Mouse (Mus musculus): Measurements from ENCODE around the gene March8. TPM values are rescaled to one million over a fixed set of nuclear protein-coding genes. Genes with fewer than 3 reads are reported as not detected.

Gene March8
- polyA plus RNA-seq, 1 experiment, result 169 TPM

DNA sequence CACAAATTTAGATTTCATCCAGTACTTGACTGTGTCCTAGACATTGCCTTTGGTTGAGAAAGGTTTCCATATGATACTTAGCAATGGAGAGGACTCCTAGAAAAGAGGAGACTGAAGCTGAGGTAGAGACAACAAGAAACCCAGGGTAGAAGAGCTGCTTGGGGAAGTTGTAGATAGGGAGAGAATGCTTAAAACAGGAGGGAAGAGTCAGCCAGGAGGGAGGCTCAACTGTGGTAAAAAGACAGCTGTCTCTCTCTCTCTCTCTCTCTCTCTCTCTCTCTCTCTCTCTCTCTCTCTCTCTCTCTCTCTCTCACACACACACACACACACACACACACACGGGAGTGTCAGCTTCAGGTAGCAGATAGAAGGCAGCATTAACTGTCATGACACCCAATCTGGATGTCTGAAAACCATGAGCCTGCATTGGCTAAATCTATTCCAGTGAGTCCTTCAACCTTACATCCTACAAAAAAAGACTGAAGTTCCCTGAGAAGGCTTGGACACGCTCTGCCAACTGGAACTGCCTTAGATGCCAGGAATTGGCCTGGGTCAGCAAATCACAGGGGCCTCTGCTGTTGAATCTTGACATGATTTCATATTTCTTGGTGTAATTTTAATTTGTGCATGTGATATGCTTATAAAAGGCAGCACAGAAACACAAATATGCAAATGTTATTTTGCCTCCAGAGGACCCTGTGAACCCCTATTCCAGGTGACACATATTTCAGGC is 57.3 kb downstream of the March8 start:
- TF ChIP-seq POLR2A (IDR thresholded peaks at IDR 0.05; ENCODE audit: borderline replicate concordance, extremely low read depth, insufficient read depth, insufficient read length, poor library complexity, severe bottlenecking) (no peak), CTCF (IDR thresholded peaks at IDR 0.05; ENCODE audit: borderline replicate concordance, extremely low read depth, insufficient read depth, insufficient read length) (no peak)
- no peak for DNase-seq (ENCODE audit: low read depth)

DNA sequence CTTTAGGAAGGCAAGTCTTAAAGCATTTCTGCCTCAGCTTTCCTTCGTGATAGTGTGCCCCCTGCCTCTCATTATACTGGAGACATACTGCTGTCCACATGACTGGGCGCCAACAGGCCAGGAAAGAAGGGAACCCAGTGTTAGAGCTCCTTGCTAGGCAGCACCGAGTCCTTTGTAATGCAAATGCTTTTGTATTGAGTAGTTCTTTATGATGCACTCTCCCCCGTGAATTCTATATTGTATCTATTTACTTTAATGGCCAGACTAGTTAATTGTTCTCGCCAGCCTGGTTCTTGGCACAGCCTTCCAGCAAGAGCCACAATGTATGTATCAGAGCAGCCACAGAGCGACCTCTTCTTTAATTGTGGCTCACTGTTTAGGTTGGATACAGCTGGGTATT is 59.8 kb downstream of the March8 start:
- no peak for TF ChIP-seq POLR2A (IDR thresholded peaks at IDR 0.05; ENCODE audit: borderline replicate concordance, extremely low read depth, insufficient read depth, insufficient read length, poor library complexity, severe bottlenecking)
- TF ChIP-seq CTCF (IDR thresholded peaks at IDR 0.05; ENCODE audit: borderline replicate concordance, extremely low read depth, insufficient read depth, insufficient read length), result no peak
- DNase-seq (ENCODE audit: low read depth), result peak; percentile 88

DNA sequence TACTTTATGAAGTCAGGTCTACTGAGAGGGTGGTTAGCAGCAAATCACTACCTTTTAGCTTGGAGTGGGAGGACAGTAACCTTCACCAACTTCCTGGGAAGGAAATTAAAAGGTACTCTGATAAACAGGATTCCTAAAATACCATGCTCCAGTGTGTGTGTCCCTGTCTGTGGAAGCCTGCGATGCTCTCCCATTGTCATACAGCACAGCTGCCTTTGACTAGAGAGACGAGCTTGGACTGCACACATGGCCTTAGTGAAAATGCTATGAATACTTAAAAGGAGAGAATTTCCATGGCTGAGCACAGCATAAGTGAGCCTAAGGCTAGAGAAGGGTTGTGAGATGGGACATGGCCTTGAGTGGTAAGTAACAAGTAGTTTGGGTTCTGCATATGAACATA is 60.3 kb downstream of the March8 start:
- TF ChIP-seq POLR2A (IDR thresholded peaks at IDR 0.05; ENCODE audit: borderline replicate concordance, extremely low read depth, insufficient read depth, insufficient read length, poor library complexity, severe bottlenecking), result no peak
- no peak for TF ChIP-seq CTCF (IDR thresholded peaks at IDR 0.05; ENCODE audit: borderline replicate concordance, extremely low read depth, insufficient read depth, insufficient read length)
- DNase-seq (ENCODE audit: low read depth), result peak; percentile 21

DNA sequence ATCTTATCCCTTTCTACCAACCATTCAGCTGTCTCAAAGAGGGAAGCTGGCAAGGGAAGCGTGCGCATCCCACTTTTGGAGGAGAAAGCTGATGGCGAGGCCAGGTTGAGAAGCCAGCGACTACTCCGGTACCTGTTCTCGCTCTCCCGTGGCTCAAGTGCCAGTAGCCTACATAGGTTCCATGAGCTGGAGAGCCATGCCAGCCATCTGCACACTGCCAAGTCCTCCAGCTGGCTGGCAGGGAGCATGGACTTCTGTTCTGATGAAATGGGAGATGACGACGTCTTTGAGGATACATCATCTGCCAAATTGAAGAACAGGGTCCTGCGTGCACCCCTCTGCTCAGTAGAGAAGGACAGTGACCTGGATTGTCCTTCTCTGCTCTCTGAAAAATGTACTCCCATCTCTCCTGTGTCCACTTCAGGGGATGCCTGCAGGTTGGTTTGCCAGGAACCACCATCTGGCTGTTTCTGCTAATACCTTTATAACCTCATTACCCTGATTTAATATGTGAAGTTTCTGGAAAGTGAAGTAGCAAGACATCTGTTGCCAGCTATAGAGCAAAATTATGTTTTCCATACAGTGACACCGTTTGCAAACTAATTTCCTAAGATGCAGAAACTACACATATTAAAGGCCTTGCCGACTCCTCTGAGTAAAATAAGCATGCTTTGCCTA is 64.1 kb downstream of the March8 start:
- TF ChIP-seq CTCF (IDR thresholded peaks at IDR 0.05; ENCODE audit: borderline replicate concordance, extremely low read depth, insufficient read depth, insufficient read length), result no peak
- TF ChIP-seq POLR2A (IDR thresholded peaks at IDR 0.05; ENCODE audit: borderline replicate concordance, extremely low read depth, insufficient read depth, insufficient read length, poor library complexity, severe bottlenecking), result no peak
- peak; percentile 34 for DNase-seq (ENCODE audit: low read depth)

DNA sequence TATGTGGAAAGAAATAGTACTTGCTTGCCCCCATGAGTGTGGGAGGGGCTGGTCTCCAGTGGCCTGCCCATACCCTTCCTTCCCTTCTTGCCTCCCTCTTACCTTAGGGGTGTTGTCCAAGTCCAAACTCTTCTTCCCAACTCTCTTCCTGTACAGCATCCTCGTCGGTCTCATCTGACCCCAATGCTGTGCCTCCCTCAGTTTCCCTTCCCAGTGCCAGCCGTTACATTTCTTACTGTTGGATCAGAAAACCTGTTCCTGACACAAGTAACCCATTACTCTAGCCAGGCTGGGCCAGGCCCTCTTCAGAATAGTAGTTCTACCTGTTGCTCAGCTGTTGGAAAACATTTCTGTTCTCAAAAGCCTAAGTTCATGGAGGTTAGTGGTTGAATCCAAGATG is 64.6 kb downstream of the March8 start:
- DNase-seq (ENCODE audit: low read depth), result no peak

DNA sequence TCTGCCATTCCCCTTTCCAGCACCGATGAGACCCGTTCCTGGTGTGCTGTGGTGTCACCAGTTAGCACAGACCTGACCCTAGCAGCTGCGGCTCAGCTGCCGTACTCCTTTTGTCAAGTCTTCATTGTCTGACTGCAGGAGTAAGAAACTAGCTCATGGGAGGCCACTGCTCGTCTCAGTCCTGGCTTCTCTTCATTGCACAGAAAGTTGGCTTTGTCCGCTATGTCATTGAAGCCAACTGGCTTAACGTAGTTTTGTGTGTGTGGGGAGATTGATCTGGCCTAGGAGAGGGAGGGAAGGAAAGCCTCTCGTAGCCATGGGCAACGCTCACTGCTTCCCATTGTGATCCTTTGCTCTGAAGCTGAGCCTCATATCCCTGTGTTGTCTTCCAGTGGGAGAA is 67.4 kb downstream of the March8 start:
- DNase-seq (ENCODE audit: low read depth), result peak; percentile 65
- TF ChIP-seq CTCF (IDR thresholded peaks at IDR 0.05; ENCODE audit: borderline replicate concordance, extremely low read depth, insufficient read depth, insufficient read length) (no peak), POLR2A (IDR thresholded peaks at IDR 0.05; ENCODE audit: borderline replicate concordance, extremely low read depth, insufficient read depth, insufficient read length, poor library complexity, severe bottlenecking) (no peak)

More for the DNA sequence above, 64.6 kb downstream of the March8 start:
- no peak for TF ChIP-seq POLR2A (IDR thresholded peaks at IDR 0.05; ENCODE audit: borderline replicate concordance, extremely low read depth, insufficient read depth, insufficient read length, poor library complexity, severe bottlenecking)
- no peak for TF ChIP-seq CTCF (IDR thresholded peaks at IDR 0.05; ENCODE audit: borderline replicate concordance, extremely low read depth, insufficient read depth, insufficient read length)

DNA sequence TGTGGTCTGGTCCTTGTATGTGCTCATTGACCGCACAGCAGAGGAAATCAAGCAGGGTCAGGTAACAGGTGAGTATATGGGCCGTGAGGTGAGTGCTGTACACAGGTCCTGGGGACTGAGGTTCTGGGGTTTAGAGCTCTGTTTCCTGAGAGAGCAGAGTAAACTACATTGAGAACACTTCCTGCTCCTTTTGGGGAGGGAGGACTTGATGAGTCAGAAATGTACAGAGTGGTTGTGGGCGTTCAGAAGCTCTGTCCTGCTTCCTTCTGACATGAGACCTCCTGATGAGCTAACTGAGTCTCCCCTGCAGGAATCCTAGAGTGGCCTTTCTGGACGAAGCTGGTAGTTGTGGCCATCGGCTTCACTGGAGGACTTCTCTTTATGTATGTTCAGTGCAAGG is 67.9 kb downstream of the March8 start:
- TF ChIP-seq CTCF (IDR thresholded peaks at IDR 0.05; ENCODE audit: borderline replicate concordance, extremely low read depth, insufficient read depth, insufficient read length) (no peak), POLR2A (IDR thresholded peaks at IDR 0.05; ENCODE audit: borderline replicate concordance, extremely low read depth, insufficient read depth, insufficient read length, poor library complexity, severe bottlenecking) (no peak)

DNA sequence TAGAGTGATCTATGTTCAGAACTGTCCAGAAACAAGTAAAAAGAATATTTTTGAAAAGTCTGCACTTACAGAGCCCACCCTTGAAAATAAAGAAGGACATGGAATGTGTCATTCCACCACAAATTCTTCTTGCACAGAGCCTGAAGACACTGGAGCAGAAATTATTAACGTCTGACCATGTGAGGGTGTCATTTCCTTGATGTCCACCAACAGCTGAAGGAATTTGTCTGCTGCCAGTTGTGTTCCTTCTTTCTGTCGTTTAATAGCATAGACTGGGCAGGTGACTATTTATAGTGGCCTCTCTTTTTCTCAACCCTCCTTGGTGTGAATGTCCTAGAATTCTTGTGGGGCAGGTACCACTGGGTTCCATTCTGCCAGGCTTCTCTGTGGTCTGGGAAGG is 68.3 kb downstream of the March8 start:
- TF ChIP-seq CTCF (IDR thresholded peaks at IDR 0.05; ENCODE audit: borderline replicate concordance, extremely low read depth, insufficient read depth, insufficient read length), result no peak
- no peak for TF ChIP-seq POLR2A (IDR thresholded peaks at IDR 0.05; ENCODE audit: borderline replicate concordance, extremely low read depth, insufficient read depth, insufficient read length, poor library complexity, severe bottlenecking)
- DNase-seq (ENCODE audit: low read depth), result no peak

More for the DNA sequence above, 67.9 kb downstream of the March8 start:
- no peak for DNase-seq (ENCODE audit: low read depth)

DNA sequence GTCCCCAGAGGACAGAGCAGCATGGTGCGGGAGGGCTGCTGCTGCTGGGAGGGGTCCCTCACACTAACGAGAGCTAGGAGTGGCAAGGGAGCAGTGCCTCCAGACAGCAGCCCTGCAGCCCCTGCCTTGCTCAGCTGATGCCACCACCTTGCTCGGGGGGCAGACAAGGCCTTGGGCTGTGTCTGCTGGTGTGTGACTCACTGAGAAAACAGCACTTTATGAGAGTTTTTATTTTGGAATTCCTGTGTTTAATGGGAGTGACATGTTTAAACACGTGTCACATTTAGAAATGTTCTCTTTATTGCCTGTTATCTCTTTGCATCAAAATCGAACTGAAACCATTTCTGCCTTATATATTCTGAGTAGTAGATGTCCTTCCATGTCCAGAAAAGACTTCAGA is 68.9 kb downstream of the March8 start:
- TF ChIP-seq CTCF (IDR thresholded peaks at IDR 0.05; ENCODE audit: borderline replicate concordance, extremely low read depth, insufficient read depth, insufficient read length) (no peak), POLR2A (IDR thresholded peaks at IDR 0.05; ENCODE audit: borderline replicate concordance, extremely low read depth, insufficient read depth, insufficient read length, poor library complexity, severe bottlenecking) (no peak)
- DNase-seq (ENCODE audit: low read depth), result no peak

DNA sequence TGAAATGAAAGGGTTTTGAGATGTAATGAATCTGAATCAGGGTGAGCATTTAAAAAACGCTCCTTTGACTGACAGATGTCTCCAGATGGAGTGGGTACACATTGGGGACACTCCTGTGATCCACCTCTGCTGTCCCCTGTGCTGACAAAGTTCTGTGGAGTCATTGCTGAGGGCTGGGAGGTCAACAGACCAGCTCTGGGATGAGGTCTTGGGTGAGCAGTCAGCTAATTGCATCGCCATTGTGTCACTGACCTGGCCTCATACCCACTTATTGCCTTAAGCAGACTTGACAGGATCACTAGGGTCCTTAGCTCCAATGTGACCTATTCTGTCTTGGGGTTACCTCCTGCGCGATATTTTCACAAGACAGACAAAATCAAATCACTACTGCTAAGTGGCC is 69.4 kb downstream of the March8 start:
- no peak for DNase-seq (ENCODE audit: low read depth)
- no peak for TF ChIP-seq CTCF (IDR thresholded peaks at IDR 0.05; ENCODE audit: borderline replicate concordance, extremely low read depth, insufficient read depth, insufficient read length)
- TF ChIP-seq POLR2A (IDR thresholded peaks at IDR 0.05; ENCODE audit: borderline replicate concordance, extremely low read depth, insufficient read depth, insufficient read length, poor library complexity, severe bottlenecking), result no peak

DNA sequence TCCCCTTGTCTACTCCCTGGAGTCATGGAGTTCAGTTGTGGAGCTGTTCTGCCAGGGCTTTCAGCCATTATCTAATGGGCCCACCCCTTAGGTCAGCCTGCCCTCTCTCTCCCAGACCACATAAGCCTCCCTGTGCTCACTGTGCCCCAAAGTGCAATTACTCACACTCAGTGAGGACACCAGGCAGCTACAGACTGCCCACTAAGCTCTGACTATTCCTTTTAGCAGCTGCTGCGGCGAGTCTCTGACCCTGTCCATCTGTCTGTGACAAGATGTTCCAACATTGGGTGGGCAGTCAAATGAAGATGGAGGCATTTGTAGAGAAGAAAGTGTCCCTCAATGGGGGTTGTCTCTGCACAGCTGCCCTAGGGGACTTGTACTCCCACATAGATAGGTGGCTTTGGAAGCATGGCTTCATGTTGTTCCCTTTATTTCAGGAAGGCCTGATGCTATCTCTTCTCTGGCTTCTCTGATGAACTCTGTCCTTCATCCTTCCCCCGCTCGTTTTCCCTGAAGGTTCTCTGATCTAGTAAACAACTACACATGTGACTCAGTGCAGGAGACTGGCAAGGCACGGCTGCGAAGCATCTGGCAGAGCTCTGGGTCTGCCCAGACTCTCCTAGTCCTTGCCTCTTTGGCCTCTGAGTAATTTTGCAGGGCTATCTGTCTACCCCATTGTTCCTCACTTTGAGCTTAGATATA is 70.3 kb downstream of the March8 start:
- DNase-seq (ENCODE audit: low read depth), result no peak
- TF ChIP-seq POLR2A (IDR thresholded peaks at IDR 0.05; ENCODE audit: borderline replicate concordance, extremely low read depth, insufficient read depth, insufficient read length, poor library complexity, severe bottlenecking) (no peak), CTCF (IDR thresholded peaks at IDR 0.05; ENCODE audit: borderline replicate concordance, extremely low read depth, insufficient read depth, insufficient read length) (no peak)

All from brain, embryonic 14.5 days (tissue).